Mouse (Mus musculus) myocyte (in vitro differentiated cells): ENCODE measurements at regions not wholly inside any gene's neighbourhood (a gene's known extent, or its start where the extent isn't known, plus 50 kb on each side); places are given as distances from the start of the nearest gene placed in this dataset.

Experiments
- CEBPB ChIP-seq: IDR thresholded peaks from 2 replicates; pipeline ENCODE4 v1.6.1; 2011; ENCODE audit warnings: mild to moderate bottlenecking, moderate library complexity; ENCODE audit not compliant: poor library complexity, insufficient read depth, severe bottlenecking
- E2F4 ChIP-seq: IDR thresholded peaks from one replicate; pipeline ENCODE4 v1.6.1; 2011; ENCODE audit warnings: mild to moderate bottlenecking, control low read depth, moderate library complexity; ENCODE audit not compliant: insufficient read depth
- MYOG ChIP-seq, 3 experiments: IDR thresholded peaks; one replicate each; pipeline ENCODE4 v1.6.1; 2011; ENCODE audit warnings: control low read depth in 2 of 3, low read depth in 2 of 3, mild to moderate bottlenecking in 2 of 3; ENCODE audit not compliant: insufficient read length in 2 of 3, control insufficient read depth in 1 of 3, insufficient read depth in 1 of 3
- POLR2A ChIP-seq: IDR thresholded peaks from one replicate; pipeline ENCODE4 v1.6.1; 2011; ENCODE audit warnings: low read depth, mild to moderate bottlenecking, control low read depth, moderate library complexity; ENCODE audit not compliant: insufficient read length
- POLR2AphosphoS2 ChIP-seq: IDR thresholded peaks from one replicate; pipeline ENCODE4 v1.6.1; 2011; ENCODE audit warnings: low read depth, control low read depth; ENCODE audit not compliant: insufficient read length
- REST ChIP-seq: IDR thresholded peaks from one replicate; pipeline ENCODE4 v1.6.1; 2011; ENCODE audit warnings: mild to moderate bottlenecking, control low read depth, moderate library complexity; ENCODE audit not compliant: insufficient read depth, insufficient read length
- SRF ChIP-seq: IDR thresholded peaks from one replicate; pipeline ENCODE4 v1.6.1; 2011; ENCODE audit warnings: low read depth; ENCODE audit not compliant: control insufficient read depth, insufficient read length
- USF1 ChIP-seq: IDR thresholded peaks from one replicate; pipeline ENCODE4 v1.6.1; 2011; ENCODE audit warnings: low read depth, mild to moderate bottlenecking, control low read depth, moderate library complexity

GRCm38 (mm10) chr13:107419363-107420155 is 397.6 kb upstream of the Kif2a start:
- no peak for TF ChIP-seq POLR2A
- TF ChIP-seq REST, result no peak
- no peak for TF ChIP-seq USF1
- TF ChIP-seq MYOG (IDR thresholded peaks at IDR 0.05; ENCODE audit: control insufficient read depth in 1 of 3, insufficient read depth in 1 of 3, insufficient read length in 2 of 3, low read depth in 2 of 3), result no peak
- no peak for TF ChIP-seq POLR2AphosphoS2
- TF ChIP-seq E2F4, result no peak
- no peak for TF ChIP-seq CEBPB
- no peak for TF ChIP-seq SRF
